Mouse (Mus musculus) kidney, postnatal 0 days (tissue): ENCODE results near the gene Tmem216. TPM values are rescaled to one million over a fixed set of nuclear protein-coding genes. Genes with fewer than 3 reads are reported as not detected.

Source experiments
- ATAC-seq: fragments of 200-750 bp; cut with Nextera tagmentation; replicated peaks from 2 replicates; pipeline ENCODE4 v1.8.0; 2017; ENCODE audit warnings: low read depth, moderate number of reproducible peaks, moderate TSS enrichment, moderate library complexity; ENCODE audit not compliant: low FRiP score
- DNase-seq: peaks from one replicate; pipeline ENCODE4 v3.0.0-alpha.2; 2016; ENCODE audit warnings: low spot score
- H3K27ac ChIP-seq: fragments of 300-500 bp; sonication (generic); 2 replicates; pipeline ENCODE4 v1.5.1; 2014; ENCODE audit warnings: mild to moderate bottlenecking
- H3K27me3 ChIP-seq: fragments of 300-500 bp; sonication (generic); 2 replicates; pipeline ENCODE4 v1.6.1; 2014; ENCODE audit warnings: low read length, mixed read lengths; ENCODE audit not compliant: insufficient read depth
- H3K36me3 ChIP-seq: fragments of 300-500 bp; sonication (generic); 2 replicates; pipeline ENCODE4 v1.6.1; 2014; ENCODE audit warnings: low read length, mixed read lengths; ENCODE audit not compliant: insufficient read depth
- H3K4me1 ChIP-seq: fragments of 300-500 bp; sonication (generic); replicated peaks from 2 replicates; pipeline ENCODE4 v1.6.1; 2014; ENCODE audit warnings: antibody characterized with exemption, low read length, mixed read lengths; ENCODE audit not compliant: insufficient read depth
- H3K4me2 ChIP-seq: fragments of 300-500 bp; sonication (generic); 2 replicates; pipeline ENCODE4 v1.6.1; 2014; ENCODE audit warnings: mild to moderate bottlenecking, low read length, moderate library complexity, mixed read lengths
- H3K4me3 ChIP-seq: fragments of 300-500 bp; sonication (generic); replicated peaks from 2 replicates; pipeline ENCODE4 v1.5.1; 2014; ENCODE audit warnings: low read depth, low read length
- H3K9ac ChIP-seq: fragments of 300-500 bp; sonication (generic); 2 replicates; pipeline ENCODE4 v1.6.1; 2014; ENCODE audit warnings: low read depth, low read length
- H3K9me3 ChIP-seq: fragments of 300-500 bp; sonication (generic); replicated peaks from 2 replicates; pipeline ENCODE4 v1.6.1; 2016; ENCODE audit warnings: low read length, inconsistent platforms, mixed read lengths
- CTCF ChIP-seq: IDR thresholded peaks from 2 replicates; pipeline ENCODE4 v1.5.1; 2016; ENCODE audit warnings: antibody characterized with exemption, low read depth, mild to moderate bottlenecking, moderate library complexity
- WGBS: fragments of 180-500 bp; shearing (Covaris S2); extraction: QIAGEN DNeasy Blood & Tissue Kit; methylation state at CpG from one replicate; pipeline ENCODE4 v1.1.7; 2014; 5-methylcytosine and 5-hydroxymethylcytosine counted together
- polyA plus RNA-seq: library from polyadenylated mRNA; unstranded; fragments of >200 nt; fragmentation: Nextera tagmentation; extraction: Ambion mirVana; gene quantifications from 2 replicates; pipeline ENCODE4 v1.2.1, GENCODE M21; 2015

Tmem216 gene
- polyA plus RNA-seq, 1 experiment from 2014 or later, result 49.7 TPM

GRCm38 (mm10) chr19:10576690-10577561 is 20.9 kb upstream of the Tmem216 start, which contains the start of the genes Cyb561a3 and Tmem138:
TSS of gene Cyb561a3 (plus strand) at chr19:10577172.
TSS of gene Tmem138 (minus strand) at chr19:10577362.
- peaks cover 21% of the 10 kb centered on the region; the same call in 1 of the 2 replicates for H3K36me3 ChIP-seq
- H3K27me3 ChIP-seq, result no peaks in the 10 kb centered on the region
- TF ChIP-seq CTCF, result peak; percentile 64
- peak within 1 kb of the TSS; percentile 78 for H3K4me2 ChIP-seq
- peaks cover 5% of the 10 kb centered on the region; the same call in 1 of the 2 replicates for H3K4me1 ChIP-seq
- no peaks in the 10 kb centered on the region for H3K9me3 ChIP-seq
- peak; percentile 93 for ATAC-seq
- peak within 1 kb of the TSS; percentile 73 for H3K4me3 ChIP-seq
- DNase-seq, result peak; percentile 98
- peak within 1 kb of the TSS; percentile 58 for H3K9ac ChIP-seq
- WGBS, result 0% methylated on average over 44 of the region's 44 CpGs
- peak within 1 kb of the TSS; percentile 93 for H3K27ac ChIP-seq

GRCm38 (mm10) chr19:10569627-10570026 is 13.6 kb upstream of the Tmem216 start:
- no peaks in the 10 kb centered on the region for H3K9me3 ChIP-seq
- no peak for TF ChIP-seq CTCF
- H3K4me2 ChIP-seq, result no peak overlapping the region
- no peak; the same call in 1 of the 2 replicates for ATAC-seq
- H3K36me3 ChIP-seq, result peaks cover 40% of the 10 kb centered on the region
- H3K9ac ChIP-seq, result no peak overlapping the region
- no peaks in the 10 kb centered on the region for H3K27me3 ChIP-seq
- H3K27ac ChIP-seq, result no peak overlapping the region
- WGBS, result 96% methylated on average over 6 of the region's 6 CpGs
- DNase-seq, result no peak
- H3K4me1 ChIP-seq, result no peaks in the 10 kb centered on the region
- H3K4me3 ChIP-seq, result no peak overlapping the region

DNA sequence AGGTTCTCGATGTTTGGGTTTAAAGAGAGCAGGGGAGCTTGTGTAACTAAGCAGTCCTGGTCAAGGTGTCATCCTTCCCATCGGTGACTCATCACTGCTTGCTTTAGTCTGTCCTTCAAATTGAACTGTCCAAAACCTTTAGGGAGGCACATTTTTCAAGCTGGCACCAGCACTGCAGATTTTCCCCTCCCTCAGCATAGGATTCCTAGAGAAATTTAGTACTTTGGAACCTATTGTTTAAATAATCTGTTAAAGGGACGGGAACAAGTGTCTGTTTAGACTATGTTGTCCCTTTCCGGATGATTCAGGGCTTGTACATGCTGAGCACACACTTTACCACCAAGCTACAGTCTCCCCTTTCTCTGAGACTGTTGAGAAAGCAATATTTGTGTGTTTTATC is 9.2 kb upstream of the Tmem216 start:
- no peak overlapping the region for H3K4me2 ChIP-seq
- WGBS, result 76% methylated on average over 4 of the region's 4 CpGs
- no peak overlapping the region for H3K4me3 ChIP-seq
- DNase-seq (no peak), ATAC-seq (no peak)
- no peak for TF ChIP-seq CTCF
- peaks cover 13% of the 10 kb centered on the region; the same call in 1 of the 2 replicates for H3K36me3 ChIP-seq
- no peak overlapping the region for H3K27ac ChIP-seq
- no peaks in the 10 kb centered on the region for H3K27me3 ChIP-seq
- no peak overlapping the region for H3K9ac ChIP-seq
- no peaks in the 10 kb centered on the region for H3K9me3 ChIP-seq
- H3K4me1 ChIP-seq, result no peaks in the 10 kb centered on the region

DNA sequence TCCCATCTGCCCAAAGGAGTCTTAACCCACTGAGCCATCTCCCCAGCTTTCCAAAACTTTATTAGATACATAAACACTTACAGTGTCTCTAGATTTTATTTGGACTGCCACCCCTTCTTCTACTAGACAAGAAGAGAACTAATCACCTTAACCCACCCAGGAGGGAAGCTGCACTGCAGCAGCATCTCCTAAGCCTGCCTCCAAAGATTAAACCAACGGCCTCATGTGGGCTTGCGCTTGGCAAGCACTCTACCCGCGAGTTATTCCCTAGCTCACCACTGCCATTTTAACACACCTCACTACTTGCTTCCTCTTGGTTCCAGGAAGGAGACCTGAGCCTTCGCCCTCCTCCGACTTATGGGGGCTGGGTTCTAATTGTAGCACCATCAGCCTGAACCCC is 8.2 kb upstream of the Tmem216 start:
- no peaks in the 10 kb centered on the region for H3K27me3 ChIP-seq
- no peak for DNase-seq
- H3K4me3 ChIP-seq, result no peak overlapping the region
- H3K4me2 ChIP-seq, result no peak overlapping the region
- TF ChIP-seq CTCF, result no peak
- no peak overlapping the region for H3K27ac ChIP-seq
- H3K9ac ChIP-seq, result no peak overlapping the region
- ATAC-seq, result no peak
- H3K9me3 ChIP-seq, result no peaks in the 10 kb centered on the region
- no peaks in the 10 kb centered on the region for H3K4me1 ChIP-seq
- H3K36me3 ChIP-seq, result 0 out of 2 replicates have a peak, but pooled peaks cover 3% of the 10 kb centered on the region
- 75% methylated on average over 6 of the region's 6 CpGs for WGBS

- WGBS, result 72% methylated on average over 5 of the region's 5 CpGs
- H3K27ac ChIP-seq, result peak overlapping the region; percentile 81
Observed at GRCm38 (mm10) chr19:10562351-10562750, 6.3 kb upstream of the Tmem216 start.

GRCm38 (mm10) chr19:10561558-10562314 is 5.7 kb upstream of the Tmem216 start:
- H3K9ac ChIP-seq, result no peak overlapping the region
- ATAC-seq (no peak), DNase-seq (peak; percentile 61)
- TF ChIP-seq CTCF, result no peak
- no peak overlapping the region for H3K4me3 ChIP-seq
- no peaks in the 10 kb centered on the region for H3K36me3 ChIP-seq
- H3K27ac ChIP-seq, result peak overlapping the region; percentile 81
- H3K27me3 ChIP-seq, result no peaks in the 10 kb centered on the region
- no peaks in the 10 kb centered on the region for H3K9me3 ChIP-seq
- no peaks in the 10 kb centered on the region for H3K4me1 ChIP-seq
- no peak overlapping the region for H3K4me2 ChIP-seq
- WGBS, result 58% methylated on average over 6 of the region's 6 CpGs

More at GRCm38 (mm10) chr19:10562351-10562750, 6.3 kb upstream of the Tmem216 start:
- Histone ChIP-seq H3K9ac (no peak overlapping the region), H3K4me3 (no peak overlapping the region), H3K9me3 (no peaks in the 10 kb centered on the region), H3K36me3 (no peaks in the 10 kb centered on the region), H3K27me3 (no peaks in the 10 kb centered on the region), H3K4me1 (no peaks in the 10 kb centered on the region), H3K4me2 (no peak overlapping the region)
- no peak for DNase-seq
- no peak for TF ChIP-seq CTCF
- ATAC-seq, result no peak
